Mouse (Mus musculus) cortical plate, adult 2 months (tissue): ENCODE data around the gene Qrfp.

Source experiments
- CTCF ChIP-seq: fragments of 200-500 bp; IDR thresholded peaks from 2 replicates; pipeline ENCODE4 v1.5.1; 2011; ENCODE audit warnings: mild to moderate bottlenecking, control low read depth, low read length; ENCODE audit not compliant: insufficient read depth; ENCODE audit errors: extremely low read depth
- POLR2A ChIP-seq: fragments of 200-500 bp; IDR thresholded peaks from 2 replicates; pipeline ENCODE4 v1.6.1; 2011; ENCODE audit warnings: mild to moderate bottlenecking, low read length, control low read depth; ENCODE audit not compliant: insufficient read depth; ENCODE audit errors: extremely low read depth

DNA sequence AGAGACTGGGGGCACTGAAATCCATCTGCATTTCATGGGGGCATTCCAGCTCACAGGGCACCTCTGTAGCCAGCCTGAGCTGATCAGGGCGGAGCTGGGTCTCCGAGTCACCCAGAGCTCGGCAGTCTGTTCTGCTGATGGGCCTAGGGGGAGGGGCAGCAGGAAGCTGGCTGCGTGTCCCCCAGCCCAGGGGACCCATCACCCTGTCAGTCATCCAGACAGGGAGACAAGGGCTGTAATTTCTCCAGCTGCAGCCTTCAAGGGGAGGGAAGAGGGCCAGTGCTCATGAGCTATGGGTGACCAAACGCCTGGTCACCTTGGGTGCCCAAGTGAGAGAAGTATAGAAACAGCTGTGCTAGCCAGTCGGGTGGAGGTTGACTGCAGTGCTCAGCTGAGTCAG lies 26.6 kb upstream of the Qrfp start:
- no peak for TF ChIP-seq CTCF
- no peak for TF ChIP-seq POLR2A
